Mouse (Mus musculus): Measurements from ENCODE around the gene Itpr2.
A peak's percentile ranks its signal among the peaks of the same experiment; 100 is the strongest.

The Itpr2 gene

DNA sequence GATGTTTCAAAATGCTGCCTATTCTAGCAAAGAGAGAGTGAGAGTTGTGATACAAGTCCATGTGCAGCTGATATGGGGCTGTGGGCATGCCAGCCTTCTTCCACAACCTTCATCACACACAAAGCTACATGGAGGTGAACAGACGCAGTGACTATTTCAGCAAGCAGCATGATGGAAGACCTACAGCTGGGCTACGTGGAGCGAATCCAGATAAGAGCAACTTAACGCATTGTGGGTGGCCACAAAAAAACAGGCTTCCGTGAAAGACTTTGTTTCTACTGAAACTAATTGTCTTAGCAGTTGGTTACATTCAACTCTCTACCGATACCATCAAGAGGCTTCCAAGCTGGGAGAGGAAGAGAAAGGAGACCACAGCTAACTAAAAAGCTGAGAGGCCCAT is 81.3 kb downstream of the Itpr2 start:
- no peak for DNase-seq (ENCODE audit: low spot score in 2 of 2)

DNA sequence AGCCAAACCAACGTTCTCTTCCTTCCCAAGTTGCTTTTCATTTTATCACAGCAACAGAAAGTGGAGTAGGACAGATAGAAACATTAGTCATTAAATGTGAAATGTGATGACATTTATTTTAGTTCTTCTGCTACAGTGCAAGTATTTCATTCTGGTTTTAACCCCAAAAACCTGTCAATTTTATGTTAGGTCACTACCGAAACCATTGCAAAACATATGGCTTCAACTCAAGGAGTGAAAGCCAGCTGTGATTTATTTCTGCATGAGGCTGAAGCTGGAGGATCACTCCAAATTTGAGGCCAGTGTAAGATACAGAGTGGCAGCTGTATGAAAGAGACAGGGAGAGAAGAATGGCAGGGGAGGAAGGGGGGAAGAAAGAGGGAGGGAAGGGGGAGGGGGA is 85.6 kb downstream of the Itpr2 start:
- DNase-seq (ENCODE audit: low spot score in 2 of 2), result no peak

DNA sequence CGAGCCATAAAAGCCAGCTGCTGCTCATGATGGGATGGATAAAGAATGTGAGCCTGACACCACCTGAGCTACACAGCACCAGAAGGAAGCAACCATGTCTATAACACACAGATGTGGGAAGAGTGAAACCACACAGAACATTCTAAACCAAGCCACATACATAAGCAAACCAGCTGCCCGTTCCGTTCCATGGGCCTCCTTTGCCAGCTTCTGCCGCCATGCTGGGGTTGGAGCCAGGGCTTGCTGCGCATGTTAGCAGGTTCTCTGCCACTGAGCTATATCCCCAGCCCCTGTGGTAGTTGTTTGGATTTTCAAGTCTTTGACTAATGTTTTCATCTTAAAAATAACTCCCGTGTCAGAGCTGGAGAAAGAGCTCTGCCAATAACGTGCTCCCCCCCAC is 87.9 kb downstream of the Itpr2 start:
- DNase-seq (ENCODE audit: low spot score in 2 of 2), result no peak

DNA sequence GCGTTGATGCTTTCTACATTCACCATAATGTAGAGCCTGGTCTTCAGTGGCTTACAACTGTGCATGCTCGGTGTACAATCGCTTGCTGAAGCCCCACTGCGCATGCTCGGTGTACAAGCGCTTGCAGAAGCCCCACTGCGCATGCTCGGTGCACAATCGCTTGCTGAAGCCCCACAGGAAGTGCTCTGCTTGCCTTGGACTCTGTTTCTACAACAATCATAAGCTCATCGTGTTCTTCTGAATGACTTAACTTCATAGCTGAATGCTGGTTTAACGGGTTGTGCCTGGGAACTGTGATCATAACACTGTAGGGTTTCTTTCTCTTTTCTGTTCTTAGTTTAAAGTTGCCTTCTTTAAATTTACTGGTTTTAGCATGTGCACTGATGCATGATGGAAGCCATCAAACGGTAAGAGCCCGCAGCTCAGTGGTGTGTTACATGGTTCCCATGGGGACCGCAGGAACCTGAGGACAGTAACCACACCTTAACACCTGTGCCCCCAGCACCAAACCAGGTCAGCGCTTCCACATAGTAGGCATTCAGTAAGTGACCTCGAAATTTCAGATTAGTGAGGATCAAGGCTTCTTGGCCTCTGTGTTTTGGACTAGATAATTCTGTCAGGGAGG is 90.5 kb downstream of the Itpr2 start:
- no peak for DNase-seq (ENCODE audit: low spot score in 2 of 2)

DNA sequence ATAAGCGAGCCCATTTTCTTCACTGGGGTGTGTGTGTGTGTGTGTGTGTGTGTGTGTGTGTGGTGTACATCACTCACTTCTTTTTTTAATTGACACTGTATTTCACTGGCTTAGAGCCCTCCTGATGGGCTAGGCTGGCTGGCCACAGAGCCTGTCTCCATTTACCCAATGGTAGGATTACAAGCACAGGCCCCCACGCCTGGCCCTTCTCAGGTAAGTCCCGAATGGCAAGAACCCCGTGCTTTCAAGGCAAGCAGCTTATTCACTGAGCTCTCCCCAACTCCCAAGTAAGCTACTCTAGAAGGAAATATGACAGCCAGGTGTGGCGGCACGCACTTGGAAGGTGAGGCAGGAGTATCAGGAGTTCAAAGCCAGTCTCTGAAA is 91.6 kb downstream of the Itpr2 start:
- DNase-seq (ENCODE audit: low spot score in 2 of 2), result no peak

DNA sequence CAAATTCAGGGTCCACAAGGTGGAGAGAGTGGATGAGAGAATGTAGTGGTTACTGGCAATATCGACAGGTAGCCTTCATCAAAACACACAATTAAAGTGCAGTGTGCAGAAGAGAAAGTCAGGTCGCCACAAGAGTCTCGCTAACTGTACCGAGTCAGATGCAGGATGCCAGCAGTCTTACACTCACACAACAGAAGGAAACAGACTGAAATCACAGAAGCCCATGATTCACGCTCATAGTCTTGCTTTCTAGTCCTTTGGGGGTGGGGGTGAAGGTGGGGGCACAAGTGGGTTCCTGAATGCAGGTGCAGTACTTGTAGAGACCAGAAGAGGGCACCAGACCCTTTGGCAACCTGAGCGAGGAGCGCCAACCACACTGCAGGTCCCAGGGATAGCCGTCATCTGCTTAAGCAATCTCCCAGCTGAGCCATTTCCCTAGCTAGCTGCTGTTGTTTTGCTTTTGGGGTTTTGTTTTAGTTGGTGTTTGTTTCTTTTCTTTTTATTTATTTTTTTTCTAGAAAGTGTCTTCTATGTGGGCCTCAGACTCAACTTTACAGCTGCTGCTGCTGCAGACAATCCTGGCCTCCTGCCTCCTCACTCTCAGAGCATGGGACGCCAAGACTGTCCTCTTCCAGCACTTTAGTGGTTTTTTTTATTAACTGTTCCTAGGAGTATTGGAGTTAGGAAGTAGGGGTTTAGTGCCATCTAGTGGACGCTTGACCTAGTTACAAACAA is 92.2 kb downstream of the Itpr2 start:
- peak; percentile 43 to 72 for DNase-seq (ENCODE audit: low spot score in 2 of 2)

DNA sequence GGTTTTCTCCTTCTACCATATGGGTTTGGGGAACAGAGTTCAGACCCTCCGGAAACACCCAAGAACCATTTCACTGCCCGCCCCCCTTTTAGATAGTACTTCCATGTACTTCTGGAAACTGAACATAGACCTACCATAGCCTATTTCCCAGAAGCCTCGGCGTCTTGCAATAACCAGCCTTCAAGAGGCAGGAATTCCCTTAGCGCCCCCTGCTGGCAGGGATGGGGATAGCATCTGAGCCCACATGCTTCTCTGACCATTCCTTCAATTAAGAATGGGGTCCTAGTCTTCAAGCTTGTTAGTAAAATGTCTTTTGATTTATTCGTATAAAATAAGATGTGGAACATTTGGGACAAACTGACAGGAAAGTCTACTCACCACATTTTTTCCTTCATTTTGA is 96.6 kb downstream of the Itpr2 start:
- no peak for DNase-seq (ENCODE audit: low spot score in 2 of 2)

DNA sequence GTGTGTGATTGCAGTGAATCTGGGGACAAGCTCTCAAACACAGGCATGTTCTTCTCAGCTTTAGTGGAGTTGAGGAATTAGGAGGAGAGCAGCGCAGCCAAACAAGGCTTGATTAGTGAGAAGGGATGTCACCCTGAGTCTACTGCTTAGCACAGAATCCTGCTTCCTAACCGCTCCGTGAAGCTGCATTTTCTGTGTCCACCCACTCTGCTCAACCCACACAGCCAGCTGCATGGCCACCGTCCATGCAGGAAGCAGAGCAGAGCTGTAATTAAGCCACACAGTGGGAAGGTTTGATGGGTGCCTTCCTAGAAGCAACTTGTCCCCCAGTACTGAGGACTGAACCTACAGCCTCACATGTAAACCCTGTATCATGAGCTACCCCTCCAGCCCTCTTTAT is 97.1 kb downstream of the Itpr2 start:
- no peak for DNase-seq (ENCODE audit: low spot score in 2 of 2)

DNA sequence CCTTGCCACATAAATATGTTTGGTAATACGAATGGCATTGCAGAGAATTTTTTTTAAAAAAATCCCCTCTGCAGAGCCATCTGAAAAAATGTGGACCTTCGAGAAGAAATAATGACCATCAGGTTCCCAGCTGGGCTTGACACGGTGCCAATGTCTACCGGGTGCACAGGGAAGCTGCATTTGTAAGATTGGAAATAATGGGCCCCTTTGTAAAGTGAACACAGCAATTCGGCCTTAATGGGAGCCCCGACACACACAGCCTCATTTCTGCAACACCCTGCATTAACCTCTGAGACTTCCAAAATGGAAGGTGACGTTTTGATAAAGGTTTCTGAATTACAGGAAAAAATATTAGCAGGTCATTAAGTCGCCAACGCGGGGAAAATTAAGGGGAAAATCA is 97.9 kb downstream of the Itpr2 start:
- no peak for DNase-seq (ENCODE audit: low spot score in 2 of 2)

DNA sequence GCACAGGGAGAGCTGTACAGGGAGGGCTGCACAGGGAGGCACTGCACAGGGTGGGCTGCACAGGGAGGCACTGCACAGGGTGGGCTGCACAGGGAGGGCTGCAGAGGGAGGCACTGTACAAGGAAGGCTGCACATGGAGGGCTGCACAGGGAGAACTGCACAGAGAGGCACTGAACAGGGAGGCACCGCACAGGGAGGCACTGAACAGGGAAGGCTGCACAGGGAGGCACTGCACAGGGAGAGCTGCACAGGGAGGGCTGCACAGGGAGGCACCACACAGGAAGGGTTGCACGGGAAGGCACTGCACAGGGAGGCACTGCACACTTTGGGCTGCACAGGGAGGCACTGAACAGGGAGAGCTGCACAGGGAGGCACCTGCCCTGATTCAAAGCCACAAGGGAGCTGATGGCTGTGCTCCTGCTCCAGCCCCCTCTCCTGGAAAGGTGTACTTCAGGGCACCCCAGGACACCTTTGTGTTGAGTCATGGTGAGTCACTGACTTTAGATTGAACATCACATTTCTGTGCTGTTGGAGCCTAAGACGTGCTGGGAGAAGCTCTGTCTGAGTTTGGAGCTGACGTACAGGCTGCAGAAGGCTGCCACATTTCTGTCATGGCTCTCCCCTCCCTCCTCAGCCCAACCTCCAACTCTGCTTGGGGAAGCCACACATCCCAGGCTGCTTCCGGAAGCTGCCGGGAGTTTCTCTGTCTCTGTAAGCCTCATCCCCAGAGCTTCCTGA is 98.9 kb downstream of the Itpr2 start:
- DNase-seq (ENCODE audit: low spot score in 2 of 2), result no peak

DNA sequence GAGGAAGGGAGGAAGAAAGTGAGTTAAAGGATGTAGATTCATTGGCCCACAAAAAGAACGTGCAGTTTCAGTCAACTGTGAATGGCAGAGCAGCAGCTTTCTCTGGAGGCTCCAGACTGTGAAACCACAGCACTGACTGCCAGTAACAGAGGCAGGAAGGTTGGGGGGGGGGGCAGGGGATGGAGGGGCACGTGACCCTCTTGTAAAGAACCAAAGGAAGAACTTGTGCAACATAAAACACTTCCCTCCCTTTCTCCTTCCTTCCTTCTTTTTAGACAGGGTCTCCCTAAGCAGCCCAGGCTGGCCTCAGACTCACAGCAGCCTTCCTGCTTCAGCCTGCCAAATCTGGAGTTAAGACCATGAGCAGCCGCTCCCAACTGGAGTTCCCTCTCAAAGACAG is 104.2 kb downstream of the Itpr2 start:
- DNase-seq (ENCODE audit: low spot score in 2 of 2), result no peak

DNA sequence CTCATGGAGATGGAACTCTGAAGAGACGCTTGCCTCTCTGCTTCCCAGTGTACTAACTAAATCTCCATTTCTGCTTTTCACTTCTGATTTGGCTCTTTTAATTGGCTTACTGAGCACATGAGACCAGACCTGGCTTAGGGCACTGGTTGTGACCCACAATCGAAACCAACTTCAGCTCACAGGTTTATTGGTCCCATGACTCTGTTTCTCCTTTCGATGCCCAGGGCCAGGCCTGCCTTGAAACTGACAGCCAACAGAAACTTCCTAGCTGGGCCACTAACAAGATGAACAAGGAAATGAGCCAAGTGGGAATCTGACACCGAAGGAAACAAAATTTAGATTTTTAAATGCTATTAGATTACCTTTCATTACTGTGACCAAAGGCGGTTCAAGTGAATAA is 105.8 kb downstream of the Itpr2 start:
- no peak for DNase-seq (ENCODE audit: low spot score in 2 of 2)

DNA sequence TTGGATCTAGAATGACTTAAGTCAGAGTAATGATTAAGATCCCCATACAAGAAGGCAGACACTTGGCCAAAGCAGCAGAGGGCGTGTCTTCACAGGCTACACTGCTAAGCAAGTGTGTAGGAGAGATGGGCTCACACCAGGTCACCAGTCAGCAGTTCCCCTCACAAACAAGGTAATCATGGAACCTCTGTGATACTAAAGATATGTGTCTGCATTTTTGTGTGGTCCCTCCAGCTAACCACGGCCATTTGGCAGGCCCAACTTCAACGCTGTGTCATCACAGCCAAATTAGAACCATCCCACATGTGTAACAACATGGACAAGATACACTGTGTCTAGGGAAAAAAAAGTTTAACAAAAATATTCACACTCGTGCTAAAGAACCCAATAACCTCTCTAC is 106.4 kb downstream of the Itpr2 start:
- DNase-seq (ENCODE audit: low spot score in 2 of 2), result no peak

DNA sequence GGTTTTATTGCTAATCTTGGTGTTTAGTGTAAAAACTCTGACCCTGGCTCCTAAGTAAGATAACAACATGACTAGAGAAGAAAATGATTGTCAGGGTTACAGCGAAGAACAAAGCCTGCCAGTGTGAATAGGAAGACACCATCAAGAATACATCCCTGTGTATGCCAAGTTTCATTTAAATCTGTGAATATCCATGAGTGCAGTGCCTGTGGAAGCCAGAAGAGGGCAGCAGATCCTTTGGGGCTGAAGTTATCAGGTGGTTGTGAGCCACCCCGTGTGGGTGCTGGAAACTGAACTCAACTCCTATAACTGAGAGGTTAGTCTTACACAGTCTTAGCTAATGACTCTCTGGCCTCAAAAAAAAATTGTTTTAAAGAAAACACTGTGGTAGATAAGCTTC is 109.8 kb downstream of the Itpr2 start:
- no peak for DNase-seq (ENCODE audit: low spot score in 2 of 2)

DNA sequence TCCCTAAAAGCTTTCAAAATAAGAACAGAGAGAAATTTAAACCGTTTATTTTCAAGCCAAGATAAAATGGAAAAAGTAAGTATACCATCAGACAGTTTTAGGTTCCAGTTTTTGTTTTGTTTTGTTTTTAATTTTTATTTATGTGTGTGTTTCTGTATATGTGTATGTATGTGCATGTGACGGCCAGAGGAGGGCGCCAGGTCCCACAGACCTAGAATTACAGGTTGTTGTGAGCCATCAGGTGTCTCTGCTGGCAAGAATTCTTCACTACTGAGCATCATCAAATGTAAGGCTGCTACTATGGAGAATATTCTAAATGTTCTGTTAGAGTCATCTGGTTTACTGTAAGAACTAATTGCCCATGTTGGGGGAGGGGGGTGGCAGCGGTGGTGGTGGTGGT is 111.9 kb downstream of the Itpr2 start:
- no peak for DNase-seq (ENCODE audit: low spot score in 2 of 2)

DNA sequence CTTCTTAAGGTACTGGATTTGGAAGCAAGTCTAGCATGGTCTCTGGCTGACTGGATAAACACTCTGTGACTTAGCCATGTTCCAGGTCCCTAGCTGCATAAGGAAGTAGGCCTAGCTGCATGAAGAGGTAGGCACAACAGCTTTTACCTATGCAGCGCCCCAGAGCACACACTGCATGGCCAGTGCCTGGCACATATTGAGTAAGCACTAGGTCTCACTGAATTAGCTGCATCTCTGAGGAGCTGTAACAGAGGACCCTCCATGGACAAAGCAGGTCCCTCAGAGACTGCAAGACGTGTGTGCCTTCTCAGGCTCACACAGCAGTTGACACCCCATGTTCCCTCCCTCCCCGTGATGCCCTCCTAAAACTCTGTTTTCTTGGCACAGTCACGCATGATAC is 114.0 kb downstream of the Itpr2 start:
- no peak for DNase-seq (ENCODE audit: low spot score in 2 of 2)

DNA sequence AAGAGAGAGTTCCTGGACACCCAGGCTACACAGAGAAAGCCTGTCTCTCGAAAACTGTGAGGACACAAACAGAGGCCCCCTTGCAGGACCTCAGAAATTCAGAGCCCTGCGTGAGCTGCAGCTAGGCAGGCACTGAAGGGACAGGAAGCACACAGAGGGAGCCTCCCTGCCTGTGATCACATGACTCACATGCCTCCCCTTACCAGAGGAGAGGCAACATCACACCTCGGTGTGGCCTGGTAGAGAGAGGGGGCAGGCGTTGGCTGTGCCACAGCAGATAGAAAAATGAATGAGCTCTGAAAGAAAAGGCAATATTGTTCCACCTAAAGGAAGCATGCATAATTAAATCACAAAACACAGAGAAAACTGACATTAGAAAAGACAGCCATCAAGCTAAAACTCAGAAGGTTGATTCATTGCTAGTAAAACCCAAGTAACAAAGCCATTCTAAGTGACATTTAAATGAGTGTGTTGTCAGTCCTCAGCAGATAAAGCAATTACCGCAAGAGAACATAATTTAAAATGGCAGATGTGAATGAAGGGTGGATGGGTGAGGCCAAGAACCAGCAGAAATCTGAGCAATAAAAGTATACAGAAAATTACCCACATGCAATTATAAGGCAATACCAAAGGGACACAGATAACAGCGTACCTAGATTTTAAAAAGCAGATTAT is 114.8 kb downstream of the Itpr2 start:
- no peak for DNase-seq (ENCODE audit: low spot score in 2 of 2)

DNA sequence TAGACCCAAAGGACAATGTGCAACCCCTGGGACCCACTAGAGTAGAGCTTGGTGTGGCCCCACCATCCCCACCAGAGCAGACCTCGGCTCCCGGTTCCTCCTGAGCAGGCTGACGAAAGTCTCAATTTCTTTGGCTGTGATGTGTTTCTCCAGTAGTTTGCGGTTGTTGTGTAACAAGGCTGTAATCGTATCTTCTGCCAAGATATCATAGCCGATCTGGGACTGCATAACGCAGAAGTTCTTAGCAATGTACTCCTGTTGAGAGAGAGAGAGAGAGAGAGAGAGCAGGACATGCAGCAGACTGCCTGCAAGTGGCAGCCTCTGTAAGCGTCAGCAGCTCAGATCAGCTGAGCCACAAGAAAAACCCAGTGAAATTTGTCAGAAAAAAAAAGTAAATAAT is 122.8 kb downstream of the Itpr2 start:
- DNase-seq (ENCODE audit: low spot score in 2 of 2), result no peak

DNA sequence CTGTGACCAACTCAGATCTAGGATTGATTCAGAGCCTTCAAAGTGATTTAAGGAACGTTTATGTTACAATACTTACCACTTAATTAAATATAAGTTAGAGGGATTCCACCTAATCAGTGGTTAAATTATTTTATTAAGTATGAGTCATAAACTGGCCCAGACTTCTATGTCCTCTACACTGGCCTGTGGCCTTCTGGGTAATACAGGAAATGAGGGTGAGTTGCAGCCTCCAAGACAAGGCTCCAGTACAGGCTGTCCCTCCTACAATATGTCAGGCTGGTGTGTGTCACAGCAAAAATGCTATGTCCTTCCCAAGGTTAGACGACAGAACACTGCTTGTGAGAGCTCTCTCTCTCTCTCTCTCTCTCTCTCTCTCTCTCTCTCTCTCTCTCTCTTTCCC is 130.5 kb downstream of the Itpr2 start:
- no peak for DNase-seq (ENCODE audit: low spot score in 2 of 2)

DNA sequence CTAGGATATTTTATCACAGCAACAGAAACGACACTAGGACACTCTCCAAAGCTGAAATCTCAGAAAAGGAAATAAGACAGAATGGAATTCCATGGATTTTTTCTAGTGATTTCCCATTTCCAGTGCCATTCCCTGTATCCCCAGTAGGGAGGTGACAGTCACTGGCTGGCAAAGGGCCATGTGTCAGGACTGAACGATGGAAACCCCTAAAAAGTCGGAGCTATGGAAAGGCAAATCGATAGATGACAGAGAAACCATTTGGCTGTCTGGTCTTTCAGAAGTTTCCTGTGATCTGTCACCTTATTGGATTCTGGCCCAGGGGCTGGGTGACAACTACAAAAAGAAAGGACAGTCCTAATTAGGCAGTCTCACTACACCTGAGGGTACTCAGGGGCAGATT is 135.8 kb downstream of the Itpr2 start:
- DNase-seq (ENCODE audit: low spot score in 2 of 2), result no peak

DNA sequence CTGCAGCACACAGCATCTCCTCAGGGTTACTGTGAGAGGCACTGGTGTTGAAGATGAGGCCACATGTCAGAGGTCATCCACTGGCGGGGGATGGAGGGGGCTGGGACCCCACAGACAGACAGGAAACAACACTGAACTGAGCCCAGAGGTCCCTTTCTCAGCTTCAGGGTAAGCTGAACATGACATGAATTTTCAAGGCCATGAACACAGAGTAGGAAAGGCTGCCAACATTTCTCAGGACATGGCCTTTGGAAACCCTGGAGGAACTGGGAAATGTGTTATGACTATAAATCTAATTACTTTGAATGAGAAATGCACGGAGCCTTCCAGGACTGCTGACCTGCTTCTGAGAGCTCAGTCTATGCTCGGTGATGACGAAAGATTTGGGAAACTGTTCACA is 144.1 kb downstream of the Itpr2 start:
- peak in 1 of 2 experiments; percentile 24 for DNase-seq (ENCODE audit: low spot score in 2 of 2)

DNA sequence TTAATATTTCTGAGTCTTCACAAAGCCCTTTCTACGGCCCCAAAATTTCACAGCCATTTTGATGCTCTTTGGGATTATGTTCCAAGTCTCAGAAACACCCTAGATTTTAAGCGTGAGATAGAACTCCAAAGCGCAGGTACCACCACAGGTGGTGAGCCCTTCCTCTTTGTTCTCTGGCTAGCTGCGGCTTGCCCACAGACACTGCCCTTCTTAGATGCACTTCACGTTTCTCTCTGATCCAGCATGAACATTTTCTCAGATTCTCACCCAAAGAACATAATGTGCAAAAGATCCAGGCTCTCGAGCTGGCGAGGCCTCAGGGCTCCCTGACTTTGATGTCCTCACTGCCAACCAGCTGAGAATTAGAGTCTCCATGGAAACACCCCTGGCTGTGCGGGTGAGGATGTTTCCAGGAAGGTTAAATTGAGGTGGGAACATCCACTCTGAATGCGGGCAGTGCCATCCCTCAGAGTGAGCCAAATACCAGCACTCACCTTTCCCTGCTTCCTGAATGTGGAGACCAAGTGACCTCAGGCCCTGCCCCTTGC is 149.7 kb downstream of the Itpr2 start:
- DNase-seq (ENCODE audit: low spot score in 2 of 2), result peak in 1 of 2 experiments; percentile 21

Measured in frontal cortex, postnatal 10 days (tissue).